Mouse (Mus musculus): Measurements from ENCODE around the gene Pop4. TPM values are rescaled to one million over a fixed set of nuclear protein-coding genes. Genes with fewer than 3 reads are reported as not detected.
A peak's percentile ranks its signal among the peaks of the same experiment; 100 is the strongest.
"Not testable (repeated sequence)": the region's sequence is repeated elsewhere in the genome, so short reads cannot be mapped to it uniquely, and the experiment has no call there.

The Pop4 gene
- 10 to 100 TPM; 29.6 to 38.7 (median 31.1) TPM for polyA plus RNA-seq (2017; shearing (Covaris generic))

GRCm38 (mm10) chr7:38270703-38271510 lies at the start of gene Pop4:
Gene Pop4, minus strand, starts transcription at chr7:38271423.
- ATAC-seq, result peak; percentile 96

DNA sequence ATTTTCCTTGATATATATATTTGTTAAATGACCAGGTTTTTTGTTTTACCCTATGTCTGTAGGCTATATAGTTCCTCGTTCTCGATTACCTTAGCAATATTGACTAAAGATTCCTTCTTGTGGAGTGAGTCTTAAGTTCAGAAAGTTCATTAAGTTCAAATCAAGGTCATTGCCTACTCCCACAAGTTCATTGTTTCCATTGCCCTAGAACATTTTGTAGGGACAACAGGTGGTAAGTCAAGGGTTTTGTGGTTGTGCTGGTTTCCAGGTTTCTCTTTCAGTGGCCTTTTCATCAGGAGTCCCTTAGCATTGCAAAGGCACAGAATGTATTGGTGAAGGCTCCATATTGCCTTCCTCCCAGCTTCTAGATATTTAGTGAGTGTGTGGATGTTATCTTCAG lies 49.4 kb upstream of the Pop4 start:
- ATAC-seq, result no peak

GRCm38 (mm10) chr7:38282192-38282591 lies 11.0 kb upstream of the Pop4 start:
- ATAC-seq, result not testable (repeated sequence)

- no peak for ATAC-seq
Measured at GRCm38 (mm10) chr7:38272551-38272950, 1.3 kb upstream of the Pop4 start.

GRCm38 (mm10) chr7:38271859-38272258 lies 636 bp upstream of the Pop4 start:
- no peak for ATAC-seq

- ATAC-seq, result no peak
Measured at GRCm38 (mm10) chr7:38271511-38271811, 238 bp upstream of the Pop4 start.

DNA sequence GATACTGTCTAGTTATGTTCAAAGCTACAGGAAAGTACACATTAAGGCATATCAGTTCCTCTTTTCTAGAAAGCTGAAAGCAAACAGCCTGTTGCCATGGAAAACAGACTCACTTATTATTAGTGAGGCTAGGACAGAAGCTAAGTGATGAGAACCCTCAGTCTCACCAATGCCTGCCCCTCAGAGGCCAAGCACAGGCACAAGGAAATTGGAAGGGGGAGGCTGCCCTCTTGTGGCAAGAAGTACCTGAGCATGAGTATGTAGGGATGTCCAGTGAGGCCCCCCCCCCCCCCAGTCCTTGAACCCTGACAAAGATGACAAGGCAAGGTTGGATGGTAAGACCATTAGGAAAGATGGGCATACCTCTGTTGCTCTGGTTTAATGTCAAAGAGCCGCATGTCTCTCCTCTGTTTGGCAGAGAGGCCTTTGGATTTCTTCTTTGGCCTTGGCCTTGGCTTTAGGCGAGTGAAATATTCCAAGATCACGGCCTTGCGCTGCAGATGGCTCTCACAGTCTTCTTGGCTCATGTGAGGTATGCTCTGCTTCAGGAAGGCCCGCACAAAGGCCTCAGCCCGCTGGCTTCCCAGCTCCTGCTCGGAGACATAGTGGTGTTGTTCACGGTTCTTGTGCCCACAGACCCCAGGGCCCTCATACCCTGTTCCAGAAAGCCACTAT lies 4.1 kb downstream of the Pop4 start:
- ATAC-seq, result no peak

- ATAC-seq, result no peak
Measured at GRCm38 (mm10) chr7:38262406-38262805, 8.8 kb downstream of the Pop4 start.

GRCm38 (mm10) chr7:38259631-38260030 lies 11.6 kb downstream of the Pop4 start:
- no peak for ATAC-seq

DNA sequence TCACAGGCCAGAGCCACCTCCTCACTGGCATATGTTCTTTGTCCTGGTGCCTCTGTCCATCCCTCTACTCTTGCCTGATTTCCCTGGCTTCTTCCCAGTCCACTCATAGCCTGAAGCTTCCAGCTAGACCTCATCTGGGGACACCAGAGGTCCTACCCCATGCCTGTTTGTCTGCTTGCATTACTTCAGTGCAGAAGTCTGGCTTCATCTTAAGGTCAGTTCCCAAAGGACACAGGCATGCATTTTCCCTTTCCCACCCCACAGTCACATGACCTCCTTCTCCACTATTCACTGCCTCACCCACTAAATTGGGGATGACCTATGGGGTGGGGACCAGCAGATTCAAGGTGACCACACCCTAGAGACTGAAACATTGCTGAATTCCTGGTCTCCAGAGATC lies 17.8 kb downstream of the Pop4 start:
- ATAC-seq, result no peak

DNA sequence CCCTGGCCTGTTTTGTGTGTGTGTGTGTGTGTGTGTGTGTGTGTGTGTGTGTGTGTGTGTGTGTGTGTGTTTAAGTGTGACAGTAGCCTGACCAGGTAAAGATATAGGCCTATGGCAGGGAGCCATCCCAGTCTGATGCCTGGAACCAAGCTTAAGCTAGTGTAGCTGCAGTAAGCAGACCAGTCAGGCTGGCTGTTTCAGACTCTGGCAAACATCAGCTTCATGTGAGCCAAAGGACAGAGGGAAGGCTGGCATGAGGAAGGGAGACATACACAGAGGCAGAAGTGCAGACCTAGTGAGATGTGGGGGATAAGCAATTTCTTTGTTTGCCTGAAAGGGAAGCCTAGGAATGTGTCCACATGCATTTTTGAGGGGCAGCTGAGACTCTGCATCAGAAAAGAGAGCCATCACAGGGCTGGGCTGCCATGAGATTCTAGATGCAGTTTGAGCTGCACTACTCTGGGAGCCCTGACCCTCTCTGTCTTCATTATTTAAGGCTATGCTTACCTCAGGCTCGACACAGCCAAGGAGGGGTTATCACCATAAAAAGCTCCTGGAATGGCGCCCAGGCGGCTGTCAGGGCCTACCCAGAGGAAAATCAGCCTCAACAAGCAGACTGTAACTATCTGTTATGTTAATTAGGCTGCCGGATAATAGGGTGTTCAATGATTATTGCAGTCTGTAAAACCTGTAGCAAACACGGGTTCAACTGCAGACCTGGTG lies 19.6 kb downstream of the Pop4 start:
- ATAC-seq, result no peak

- ATAC-seq, result no peak
Measured at GRCm38 (mm10) chr7:38242417-38242816, 28.8 kb downstream of the Pop4 start.

DNA sequence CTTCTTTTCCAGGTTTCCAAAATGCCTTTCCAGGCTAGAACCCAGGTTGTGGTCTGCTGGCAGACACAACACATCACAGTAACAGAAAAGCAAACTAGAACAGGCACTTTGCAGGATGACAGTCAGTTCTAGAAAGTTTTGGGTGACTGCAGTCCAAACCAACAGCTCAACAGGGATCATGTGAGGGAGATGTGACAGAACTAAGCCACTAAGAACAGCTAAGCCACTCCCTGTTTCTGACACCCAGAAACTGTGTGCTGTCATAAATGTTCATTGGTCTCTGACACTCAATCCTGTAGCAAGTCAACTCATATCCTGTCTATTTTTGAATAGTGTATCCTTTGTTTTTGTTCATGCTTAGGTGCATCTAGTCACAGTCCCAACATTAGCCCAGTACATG lies 34.1 kb downstream of the Pop4 start:
- ATAC-seq, result no peak

GRCm38 (mm10) chr7:38236400-38237105 lies 34.7 kb downstream of the Pop4 start:
- no peak for ATAC-seq

DNA sequence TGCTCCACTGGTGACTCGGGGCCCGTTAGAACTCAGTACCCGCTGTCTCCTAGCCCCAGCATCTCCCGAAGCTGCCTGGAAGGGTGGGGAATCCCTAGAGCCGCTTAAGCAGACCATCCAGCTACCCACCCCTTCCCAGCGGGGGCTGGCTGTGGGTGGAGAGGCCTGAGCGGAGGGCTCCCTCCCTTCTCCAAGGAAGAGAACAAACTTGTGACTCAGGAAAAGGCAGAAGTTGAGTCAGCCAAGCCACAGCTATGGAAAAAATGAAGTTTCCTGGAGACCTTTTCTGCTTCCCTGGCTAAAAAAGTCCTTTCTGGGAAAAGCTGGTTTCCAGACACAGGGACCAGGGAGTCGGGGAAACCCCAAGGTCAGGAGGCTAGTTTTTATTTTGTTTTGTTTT lies 40.9 kb downstream of the Pop4 start:
- no peak for ATAC-seq

DNA sequence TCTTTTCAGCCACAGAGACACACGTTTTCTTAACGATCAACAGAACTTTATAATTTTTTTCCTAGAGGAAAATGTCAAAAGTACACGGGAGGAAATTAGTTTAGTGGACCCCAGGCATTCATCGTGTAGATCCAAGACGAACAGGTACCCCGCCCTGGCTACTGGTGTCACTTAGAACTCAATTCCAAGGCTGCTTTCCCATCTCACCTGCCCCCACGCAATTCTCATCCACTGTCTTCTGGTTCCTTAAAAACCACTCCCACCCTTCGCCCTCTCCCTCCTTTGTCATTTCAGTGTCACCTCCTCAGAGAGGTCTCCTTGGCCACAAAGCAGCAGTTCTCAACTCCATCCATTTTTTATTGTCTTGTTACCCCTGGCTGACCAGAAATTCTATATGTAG lies 42.9 kb downstream of the Pop4 start:
- no peak for ATAC-seq

DNA sequence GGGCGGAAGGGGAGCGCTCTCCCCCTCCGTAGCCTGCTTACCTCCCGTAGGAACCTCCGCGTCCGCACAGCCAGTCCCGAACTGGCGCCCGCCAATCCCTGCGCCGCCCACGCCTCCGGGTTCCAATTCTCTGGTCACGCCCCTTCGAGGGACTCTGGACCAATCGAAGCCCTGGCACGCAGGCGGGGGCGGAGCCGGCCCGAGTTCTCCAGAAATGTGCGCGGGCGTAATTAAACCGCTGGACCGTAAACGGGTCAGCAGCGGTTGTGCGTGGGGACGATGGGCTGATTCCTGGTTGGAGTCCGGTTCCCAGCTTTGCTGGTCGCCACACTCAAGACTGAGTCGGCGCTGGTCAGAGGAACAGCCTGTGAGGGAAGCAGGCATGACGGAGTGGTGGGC lies 43.3 kb downstream of the Pop4 start, which contains the start of gene Plekhf1:
TSS of gene Plekhf1 (minus strand) at position 117 of the 399 bp plus-strand sequence.
- peak; percentile 68 for ATAC-seq

DNA sequence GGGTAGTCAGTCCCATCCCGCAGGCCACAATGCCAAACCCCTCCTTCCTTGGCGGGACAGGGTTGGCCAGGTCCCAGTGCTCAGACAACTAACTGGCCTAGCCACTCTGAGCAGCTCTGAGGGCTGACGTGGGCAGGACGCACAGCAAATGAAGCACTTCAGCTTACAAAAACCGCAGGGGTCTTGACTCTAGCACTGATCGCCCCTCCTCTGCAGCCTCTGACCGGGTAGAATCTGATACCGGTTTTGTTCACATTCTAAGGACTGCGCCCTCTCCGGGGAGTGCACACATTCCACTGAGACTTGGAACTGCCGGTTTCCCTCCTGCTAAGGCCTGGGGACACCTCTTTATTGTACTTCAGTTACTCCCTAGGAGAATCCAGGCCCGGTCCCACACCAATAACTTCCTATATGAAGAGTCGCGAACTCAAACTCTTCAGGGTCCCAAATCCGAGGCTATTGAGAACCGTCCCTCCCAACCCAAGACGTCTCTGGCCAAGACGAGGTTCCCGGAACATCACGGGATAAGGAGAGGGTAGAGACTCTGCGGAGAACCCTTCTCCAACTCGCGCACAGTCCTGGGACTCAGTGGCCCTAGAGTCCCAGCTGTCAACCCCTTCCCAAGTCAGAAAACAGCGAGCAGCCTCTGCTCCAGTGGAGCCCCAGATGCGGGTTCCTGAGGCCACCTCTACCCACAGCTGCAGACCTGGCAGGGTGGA lies 43.9 kb downstream of the Pop4 start:
- no peak for ATAC-seq

DNA sequence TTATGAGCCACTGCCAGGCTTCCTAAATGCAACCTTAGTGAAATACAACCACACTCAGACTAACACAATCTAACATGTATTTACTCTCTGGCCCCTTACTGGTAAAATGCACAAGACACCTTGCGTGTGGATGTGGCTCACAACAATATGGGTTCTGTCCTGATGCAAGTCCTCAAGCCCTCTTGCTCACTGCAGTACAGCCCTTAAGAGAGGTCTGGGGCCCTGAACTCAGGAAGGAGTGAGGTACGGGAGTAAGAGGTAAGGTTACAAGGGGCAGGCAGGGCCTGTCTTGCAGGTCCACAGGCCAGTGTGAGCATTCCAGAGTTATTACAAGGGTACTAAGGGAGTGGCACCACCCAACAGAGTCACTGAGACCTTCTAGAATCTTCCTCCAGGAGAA lies 45.0 kb downstream of the Pop4 start:
- ATAC-seq, result no peak

DNA sequence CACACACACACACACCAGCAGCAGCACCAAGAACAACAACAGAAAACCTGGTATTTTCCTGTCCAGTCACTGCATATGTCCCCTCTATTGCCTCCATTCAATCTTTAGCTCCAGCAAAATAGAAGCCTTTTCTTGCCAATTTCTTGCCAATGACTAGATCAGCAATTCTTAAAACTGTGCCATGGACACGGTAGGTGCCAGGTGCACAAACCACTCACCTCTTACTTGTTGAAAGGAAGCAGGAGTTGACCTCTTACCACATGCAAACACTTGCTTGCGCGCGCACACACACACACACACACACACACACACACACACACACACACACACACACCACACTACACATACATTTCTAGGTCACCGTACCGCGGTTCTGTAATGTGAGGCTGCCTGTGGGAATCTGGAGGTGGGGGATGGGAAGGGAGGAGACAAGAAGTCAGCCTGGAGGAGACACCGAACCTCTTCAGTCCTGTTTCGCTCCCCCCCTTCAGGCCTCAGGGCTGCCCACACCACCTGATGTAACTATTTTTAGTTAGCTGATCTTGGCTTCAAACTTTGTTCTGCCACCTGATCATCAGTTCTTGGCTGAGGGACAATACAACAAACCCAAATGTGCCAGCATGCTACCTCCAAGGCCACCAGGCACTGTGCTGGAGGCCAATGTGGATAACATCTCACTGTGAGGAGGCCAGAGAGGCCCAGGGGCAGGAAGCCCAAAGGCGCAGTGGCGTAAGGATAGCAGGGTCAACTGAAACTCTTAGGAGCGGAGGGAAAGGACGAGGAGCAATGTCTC lies 46.5 kb downstream of the Pop4 start:
- ATAC-seq, result no peak

GRCm38 (mm10) chr7:38220866-38221265 lies 50.4 kb downstream of the Pop4 start:
- ATAC-seq, result no peak

All from inflammation-experienced regulatory T-cells, adult 6 months (primary cell).